Mouse (Mus musculus): ENCODE results near the gene Rxrg. TPM values are rescaled to one million over a fixed set of nuclear protein-coding genes. Genes with fewer than 3 reads are reported as not detected.
A peak's percentile ranks its signal among the peaks of the same experiment; 100 is the strongest.

Rxrg gene
- polyA plus RNA-seq, 1 experiment from 2014 or later, result 8.3 TPM

DNA sequence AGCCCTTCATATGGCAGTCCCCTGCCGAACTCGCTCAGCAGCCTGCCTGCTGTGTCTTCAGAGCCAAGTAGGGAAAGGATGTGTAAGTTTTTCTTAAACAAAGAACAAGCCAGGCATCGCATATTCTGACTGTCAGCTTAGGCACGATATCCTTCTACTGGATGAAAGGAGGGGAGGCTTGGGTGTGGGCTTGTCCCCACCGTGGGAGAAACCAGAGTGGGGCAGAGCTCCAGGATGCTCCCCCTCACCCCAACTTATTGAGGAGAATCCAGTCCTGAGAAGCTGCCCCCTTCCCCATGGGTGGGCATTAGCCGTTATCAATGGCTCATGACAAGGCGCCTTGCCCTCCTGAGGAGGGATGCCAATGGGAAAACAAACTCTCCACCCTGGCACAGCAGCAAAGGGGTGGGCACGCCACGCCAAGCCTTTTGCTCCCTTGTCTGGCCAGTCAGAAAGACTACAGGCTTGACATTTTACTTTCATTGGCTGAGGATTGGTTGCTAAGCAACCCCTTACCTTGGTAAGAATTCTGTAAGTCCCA, 10.1 kb downstream of the Rxrg start:
- no peaks in the 10 kb centered on the region for H3K36me3 ChIP-seq
- no peaks in the 10 kb centered on the region for H3K27me3 ChIP-seq
- ATAC-seq (ENCODE audit: low FRiP score), result peak; percentile 81
- H3K9me3 ChIP-seq (replicated peaks), result no peaks in the 10 kb centered on the region; the same call in 1 of the 2 replicates
- no peak overlapping the region for H3K4me3 ChIP-seq
- no peak overlapping the region for H3K27ac ChIP-seq
- peak overlapping the region; percentile 40 for H3K4me2 ChIP-seq (replicated peaks)
- WGBS, result 18% methylated on average over 9 of the region's 9 CpGs
- H3K4me1 ChIP-seq, result peaks cover 12% of the 10 kb centered on the region
- H3K9ac ChIP-seq, result 0 out of 2 replicates have a peak overlapping the region, but pooled peaks have one; percentile 18

DNA sequence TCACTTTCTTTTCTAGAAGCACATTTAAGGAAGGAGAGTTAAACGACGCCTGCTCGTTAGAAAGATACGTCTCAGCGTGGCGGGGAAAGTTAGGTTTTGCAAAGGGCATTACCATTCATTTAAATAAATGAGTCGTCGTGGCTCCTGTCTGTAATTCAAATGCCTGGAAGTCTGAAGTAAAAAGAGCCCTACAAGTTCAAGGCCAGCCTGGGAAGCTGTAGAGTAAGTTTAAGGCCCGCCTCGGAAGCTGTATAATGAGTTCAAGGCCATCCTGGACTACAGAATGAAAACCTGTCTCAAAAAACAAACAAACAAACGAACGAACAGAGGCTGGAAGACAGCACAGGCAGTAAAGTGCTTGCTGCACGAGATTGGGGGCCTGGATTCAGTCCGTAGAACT, 18.9 kb downstream of the Rxrg start:
- no peak overlapping the region for H3K27ac ChIP-seq
- H3K36me3 ChIP-seq, result no peaks in the 10 kb centered on the region
- H3K4me2 ChIP-seq (replicated peaks), result no peak overlapping the region
- H3K27me3 ChIP-seq, result no peaks in the 10 kb centered on the region
- ATAC-seq (ENCODE audit: low FRiP score), result no peak
- no peak overlapping the region for H3K4me3 ChIP-seq
- no peak overlapping the region for H3K9ac ChIP-seq
- H3K9me3 ChIP-seq (replicated peaks), result no peaks in the 10 kb centered on the region
- no peaks in the 10 kb centered on the region for H3K4me1 ChIP-seq
- WGBS, result 85% methylated on average over 14 of the region's 14 CpGs

DNA sequence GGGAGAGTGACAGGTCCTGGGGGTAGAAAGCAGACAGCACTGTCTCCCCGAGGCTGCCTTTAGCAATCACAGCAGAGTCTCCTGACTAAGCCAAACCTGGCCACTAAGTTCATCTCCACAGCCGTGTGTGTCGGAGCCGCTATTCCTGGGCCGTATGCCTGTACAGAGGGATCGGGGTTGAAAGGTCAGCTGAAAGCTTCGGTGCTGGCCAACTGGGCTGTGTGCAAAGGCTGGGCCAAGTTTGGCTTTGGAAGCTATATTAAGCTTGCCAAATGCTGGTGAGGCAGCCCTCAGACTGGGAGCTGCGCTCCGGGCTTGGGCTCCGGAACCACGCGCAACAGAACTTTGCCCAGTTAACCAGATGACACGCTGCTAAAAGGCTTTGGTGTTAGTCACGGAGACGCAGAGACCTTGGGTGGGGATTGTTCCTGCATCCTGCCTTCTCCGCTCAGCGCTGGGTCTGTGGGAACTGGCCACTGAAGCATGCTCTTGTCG, 19.9 kb downstream of the Rxrg start:
- Histone ChIP-seq H3K4me3 (no peak overlapping the region), H3K9ac (no peak overlapping the region), H3K9me3 (replicated peaks) (no peaks in the 10 kb centered on the region), H3K36me3 (no peaks in the 10 kb centered on the region), H3K4me1 (no peaks in the 10 kb centered on the region), H3K27ac (no peak overlapping the region), H3K4me2 (replicated peaks) (no peak overlapping the region), H3K27me3 (no peaks in the 10 kb centered on the region)
- no peak for ATAC-seq (ENCODE audit: low FRiP score)
- WGBS, result 77% methylated on average over 18 of the region's 18 CpGs

DNA sequence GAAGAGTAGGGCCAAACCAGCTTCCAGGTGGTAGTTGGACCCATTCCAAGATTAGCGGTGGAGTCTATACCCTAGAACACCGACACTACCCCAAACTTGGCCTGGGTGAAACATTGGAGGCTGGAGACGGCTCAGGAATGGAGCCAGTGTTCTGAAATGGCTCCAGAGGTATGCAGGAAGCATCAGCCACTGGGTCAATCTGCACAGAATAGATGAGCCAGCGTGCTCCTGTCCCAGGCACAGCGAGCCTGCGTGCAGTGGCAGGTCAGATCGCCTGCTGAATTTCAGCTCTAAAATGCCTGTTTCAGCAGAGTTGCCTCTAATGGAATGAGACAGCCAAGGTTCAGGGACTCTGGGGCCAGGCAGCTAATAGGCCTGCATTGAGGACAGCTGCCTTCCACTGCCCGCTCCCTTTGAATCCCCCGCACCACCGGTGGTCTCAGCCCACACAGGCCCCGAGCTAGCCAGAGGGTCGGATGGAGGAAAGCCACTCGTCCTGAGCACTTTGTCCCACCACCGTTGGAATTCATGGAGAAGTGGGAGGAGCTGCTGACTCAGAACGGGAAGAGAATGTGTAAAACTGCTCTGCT, 22.1 kb downstream of the Rxrg start:
- ATAC-seq (ENCODE audit: low FRiP score), result no peak
- 62% methylated on average over 15 of the region's 15 CpGs for WGBS
- H3K9ac ChIP-seq, result no peak overlapping the region
- no peaks in the 10 kb centered on the region for H3K36me3 ChIP-seq
- no peaks in the 10 kb centered on the region for H3K27me3 ChIP-seq
- no peaks in the 10 kb centered on the region for H3K9me3 ChIP-seq (replicated peaks)
- no peak overlapping the region for H3K4me3 ChIP-seq
- H3K27ac ChIP-seq, result no peak overlapping the region
- H3K4me1 ChIP-seq, result no peaks in the 10 kb centered on the region
- no peak overlapping the region for H3K4me2 ChIP-seq (replicated peaks)

DNA sequence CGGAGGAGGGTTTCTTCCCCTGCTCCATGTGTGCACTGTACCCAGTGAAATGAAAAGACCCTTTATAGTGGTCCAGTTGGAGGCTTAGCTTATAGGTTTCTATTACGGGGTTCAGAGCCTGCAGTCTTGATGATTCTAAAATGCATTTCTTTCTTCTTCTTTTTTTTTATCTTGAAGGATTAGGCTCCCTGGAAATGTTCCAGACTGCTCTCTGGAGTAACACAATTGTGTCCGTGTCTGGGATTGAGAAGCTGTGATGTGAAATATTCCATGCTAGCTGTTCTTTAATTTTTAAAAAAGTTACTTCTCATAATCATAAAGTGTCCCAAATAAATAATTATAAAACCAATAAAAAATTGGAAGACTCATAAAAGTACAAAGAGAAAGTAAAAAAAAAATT, 26.9 kb downstream of the Rxrg start:
- Histone ChIP-seq H3K36me3 (no peaks in the 10 kb centered on the region), H3K4me2 (replicated peaks) (no peak overlapping the region), H3K4me3 (no peak overlapping the region), H3K9me3 (replicated peaks) (no peaks in the 10 kb centered on the region), H3K9ac (no peak overlapping the region), H3K27me3 (no peaks in the 10 kb centered on the region), H3K4me1 (no peaks in the 10 kb centered on the region), H3K27ac (no peak overlapping the region)
- 85% methylated on average over 3 of the region's 3 CpGs for WGBS
- ATAC-seq (ENCODE audit: low FRiP score), result no peak

DNA sequence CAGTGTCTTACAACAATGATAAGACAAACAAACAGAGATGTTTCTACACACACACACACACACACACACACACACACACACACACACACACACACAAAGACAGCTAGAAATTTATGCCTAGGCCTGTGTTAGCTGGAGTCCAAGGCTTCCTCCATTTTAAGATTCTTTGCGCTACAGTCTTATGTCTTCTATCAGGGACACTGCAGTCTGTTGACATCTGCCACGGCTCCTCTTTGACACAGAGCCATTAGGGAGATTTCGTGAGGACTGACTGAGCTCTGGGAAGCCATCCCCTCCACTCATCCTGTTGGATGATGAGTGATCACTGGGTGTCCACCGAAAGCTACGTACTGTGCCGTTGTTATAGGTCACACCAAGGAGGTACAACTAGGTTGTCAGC, 33.6 kb downstream of the Rxrg start:
- no peak overlapping the region for H3K27ac ChIP-seq
- H3K4me1 ChIP-seq, result no peaks in the 10 kb centered on the region
- ATAC-seq (ENCODE audit: low FRiP score), result no peak
- 92% methylated on average over 6 of the region's 6 CpGs for WGBS
- no peaks in the 10 kb centered on the region for H3K36me3 ChIP-seq
- H3K9ac ChIP-seq, result no peak overlapping the region
- H3K27me3 ChIP-seq, result no peaks in the 10 kb centered on the region
- no peak overlapping the region for H3K4me3 ChIP-seq
- no peak overlapping the region for H3K4me2 ChIP-seq (replicated peaks)
- no peaks in the 10 kb centered on the region for H3K9me3 ChIP-seq (replicated peaks)

DNA sequence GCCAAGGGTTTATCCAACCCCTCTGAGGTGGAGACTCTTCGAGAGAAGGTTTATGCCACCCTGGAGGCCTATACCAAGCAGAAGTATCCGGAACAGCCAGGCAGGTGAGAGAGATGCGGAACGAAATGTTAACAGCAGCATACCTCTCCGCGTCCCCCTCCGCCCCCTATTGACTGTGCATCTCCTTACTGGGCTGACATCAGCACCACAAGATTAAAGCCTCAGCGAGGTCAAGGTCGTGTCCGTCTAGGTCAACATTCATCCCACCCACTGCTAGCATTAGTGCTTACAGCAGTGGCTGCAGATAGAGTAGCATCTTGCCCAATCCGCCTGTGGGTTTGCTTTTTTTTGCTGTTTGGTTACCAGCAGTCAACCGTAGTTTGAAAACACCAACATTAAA, 37.5 kb downstream of the Rxrg start:
- Histone ChIP-seq H3K27ac (no peak overlapping the region), H3K9ac (no peak overlapping the region), H3K27me3 (no peaks in the 10 kb centered on the region), H3K4me2 (replicated peaks) (no peak overlapping the region), H3K9me3 (replicated peaks) (no peaks in the 10 kb centered on the region), H3K36me3 (no peaks in the 10 kb centered on the region), H3K4me3 (no peak overlapping the region), H3K4me1 (no peaks in the 10 kb centered on the region)
- WGBS, result 54% methylated on average over 12 of the region's 12 CpGs
- no peak for ATAC-seq (ENCODE audit: low FRiP score)

DNA sequence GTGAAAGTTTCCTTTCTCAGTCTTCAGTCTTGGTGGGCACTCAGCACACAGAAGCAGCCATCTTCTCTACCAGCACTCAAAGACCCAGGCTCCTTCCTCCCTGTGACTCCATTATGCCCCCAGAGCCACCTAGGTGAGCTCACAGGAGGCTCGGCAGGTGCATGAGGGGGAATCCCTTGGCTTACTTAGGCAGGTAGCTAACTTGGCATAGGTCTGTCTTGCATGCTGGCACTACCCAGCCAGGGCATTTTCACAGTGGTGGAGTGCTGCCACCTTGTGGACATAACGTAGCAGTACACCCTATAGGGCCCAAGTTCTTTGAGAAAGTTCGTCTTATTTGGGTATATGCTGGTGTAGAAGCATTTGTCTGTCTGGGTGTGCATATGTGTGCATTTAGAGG, 38.8 kb downstream of the Rxrg start:
- no peak overlapping the region for H3K4me3 ChIP-seq
- H3K36me3 ChIP-seq, result no peaks in the 10 kb centered on the region
- H3K27me3 ChIP-seq, result no peaks in the 10 kb centered on the region
- WGBS, result 12% methylated on average over 3 of the region's 3 CpGs
- H3K4me1 ChIP-seq, result no peaks in the 10 kb centered on the region
- H3K9me3 ChIP-seq (replicated peaks), result no peaks in the 10 kb centered on the region
- H3K9ac ChIP-seq, result no peak overlapping the region
- H3K27ac ChIP-seq, result no peak overlapping the region
- H3K4me2 ChIP-seq (replicated peaks), result no peak overlapping the region
- ATAC-seq (ENCODE audit: low FRiP score), result peak; percentile 46; the same call in 1 of the 2 replicates

DNA sequence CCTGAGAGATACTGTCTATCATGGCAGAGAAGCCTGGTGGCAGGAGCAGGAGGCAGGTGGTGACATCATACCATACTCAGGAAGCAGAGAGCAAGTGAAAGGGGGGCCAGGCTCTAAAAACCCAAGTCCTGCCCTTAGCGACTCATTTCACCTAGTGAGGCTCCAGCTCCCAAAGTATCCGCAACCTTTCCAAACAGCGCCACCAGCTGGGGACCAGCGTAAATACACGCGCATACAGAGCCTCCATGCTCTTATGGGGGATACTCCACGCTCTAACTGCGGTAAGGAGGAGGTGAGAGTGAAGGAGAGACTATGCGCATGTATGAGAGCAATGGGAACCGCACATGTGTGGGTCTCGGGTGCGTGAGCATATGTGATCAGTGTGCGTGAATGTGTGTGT, 39.9 kb downstream of the Rxrg start:
- Histone ChIP-seq H3K4me3 (no peak overlapping the region), H3K9me3 (replicated peaks) (no peaks in the 10 kb centered on the region), H3K4me1 (no peaks in the 10 kb centered on the region), H3K27me3 (no peaks in the 10 kb centered on the region), H3K27ac (no peak overlapping the region), H3K36me3 (no peaks in the 10 kb centered on the region), H3K4me2 (replicated peaks) (no peak overlapping the region), H3K9ac (no peak overlapping the region)
- WGBS, result 30% methylated on average over 13 of the region's 13 CpGs
- ATAC-seq (ENCODE audit: low FRiP score), result no peak

DNA sequence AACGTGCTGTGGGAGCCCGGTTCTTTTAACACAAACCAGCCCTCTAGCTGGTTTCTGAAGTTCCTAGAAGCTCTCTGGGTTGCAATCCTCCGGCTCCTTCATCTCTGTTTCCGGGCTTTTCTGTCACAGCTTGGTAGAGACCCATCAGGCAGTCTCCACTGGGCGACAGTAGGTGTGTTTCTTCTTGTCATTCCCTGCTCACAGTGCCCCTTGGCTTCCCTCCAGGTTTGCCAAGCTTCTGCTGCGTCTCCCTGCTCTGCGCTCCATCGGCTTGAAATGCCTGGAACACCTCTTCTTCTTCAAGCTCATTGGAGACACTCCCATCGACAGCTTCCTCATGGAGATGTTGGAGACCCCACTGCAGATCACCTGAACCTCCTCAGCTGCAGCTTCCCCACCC, 40.7 kb downstream of the Rxrg start:
- Histone ChIP-seq H3K4me1 (no peaks in the 10 kb centered on the region), H3K9me3 (replicated peaks) (no peaks in the 10 kb centered on the region), H3K9ac (no peak overlapping the region), H3K36me3 (no peaks in the 10 kb centered on the region), H3K4me2 (replicated peaks) (no peak overlapping the region), H3K27ac (no peak overlapping the region), H3K27me3 (peaks cover 3% of the 10 kb centered on the region; the same call in 1 of the 2 replicates), H3K4me3 (no peak overlapping the region)
- ATAC-seq (ENCODE audit: low FRiP score), result no peak
- 81% methylated on average over 9 of the region's 9 CpGs for WGBS

DNA sequence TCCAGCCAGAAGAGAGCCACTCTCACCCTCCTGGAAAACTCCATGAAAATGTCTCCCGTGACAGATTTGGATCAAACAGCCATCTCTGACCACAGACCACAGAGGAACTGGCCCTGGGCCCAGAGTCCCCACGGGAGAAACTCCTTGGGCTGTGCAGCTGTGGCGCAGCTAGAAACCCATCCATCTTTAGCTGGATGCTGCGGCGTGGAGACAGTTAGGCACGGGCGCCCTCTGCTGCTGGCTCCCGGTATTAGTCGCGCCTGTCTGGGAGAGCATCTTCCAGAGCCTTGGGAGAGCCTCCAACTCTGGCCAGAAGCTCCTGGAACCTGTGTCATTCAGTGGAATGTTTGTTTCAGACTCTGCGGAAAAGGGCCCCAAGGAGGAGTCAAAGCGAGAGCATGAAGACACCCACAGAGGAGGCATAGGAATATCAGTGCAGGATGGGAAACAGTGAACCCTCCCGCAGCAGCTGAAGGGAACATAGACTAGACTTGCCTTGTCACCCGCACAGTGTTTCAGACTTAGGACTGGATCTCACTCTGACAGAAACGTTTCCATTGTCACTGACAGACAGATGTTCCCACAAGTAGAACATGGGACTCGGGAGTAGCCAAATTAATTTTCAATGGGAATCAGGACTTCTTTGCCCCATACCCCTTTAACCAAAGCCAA, 46.8 kb downstream of the Rxrg start:
- H3K4me3 ChIP-seq, result no peak overlapping the region
- no peaks in the 10 kb centered on the region for H3K9me3 ChIP-seq (replicated peaks)
- H3K27me3 ChIP-seq, result peaks cover 13% of the 10 kb centered on the region; the same call in 1 of the 2 replicates
- no peak overlapping the region; the same call in 1 of the 2 replicates for H3K4me2 ChIP-seq (replicated peaks)
- peaks cover 2% of the 10 kb centered on the region; the same call in 1 of the 2 replicates for H3K4me1 ChIP-seq
- H3K9ac ChIP-seq, result no peak overlapping the region
- WGBS, result 19% methylated on average over 16 of the region's 16 CpGs
- peak; percentile 84 for ATAC-seq (ENCODE audit: low FRiP score)
- H3K36me3 ChIP-seq, result no peaks in the 10 kb centered on the region
- no peak overlapping the region for H3K27ac ChIP-seq

DNA sequence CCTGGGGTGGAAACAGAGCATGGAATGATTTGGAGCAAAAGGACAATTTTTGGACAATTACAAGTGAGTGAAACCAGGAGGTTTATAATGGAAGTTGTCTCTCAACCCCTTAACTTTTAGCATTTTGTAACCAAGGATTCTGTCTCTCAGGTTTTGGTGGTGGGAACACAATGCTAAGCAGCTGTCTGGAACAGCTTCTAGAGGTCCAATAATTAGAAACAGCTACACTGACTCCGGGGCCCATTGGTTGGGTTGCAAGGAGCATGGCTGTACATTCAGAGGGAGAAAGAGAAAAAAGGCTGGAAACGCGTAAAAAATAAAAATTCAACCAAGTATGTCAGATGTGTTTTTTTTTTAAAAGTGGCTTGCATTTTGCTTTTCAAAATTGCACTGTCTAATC, 50.5 kb downstream of the Rxrg start:
- ATAC-seq (ENCODE audit: low FRiP score), result no peak
- Histone ChIP-seq H3K4me2 (replicated peaks) (no peak overlapping the region), H3K9me3 (replicated peaks) (no peaks in the 10 kb centered on the region), H3K36me3 (no peaks in the 10 kb centered on the region), H3K9ac (no peak overlapping the region), H3K27ac (no peak overlapping the region), H3K4me1 (peaks cover 2% of the 10 kb centered on the region; the same call in 1 of the 2 replicates), H3K4me3 (no peak overlapping the region), H3K27me3 (peaks cover 12% of the 10 kb centered on the region; the same call in 1 of the 2 replicates)
- 74% methylated on average over 3 of the region's 3 CpGs for WGBS

Measured in hindbrain, embryonic 12.5 days (tissue).